Mouse (Mus musculus) embryonic stem cell, embryonic (primary cell): ENCODE results near the gene Iqcf6.

ENCODE experiments used
- CTCF ChIA-PET, 4 experiments: fragments of 300-600 bp in 2 of 4; fragments of 350-600 bp in 2 of 4; sonication (Branson Sonifier 250); formaldehyde crosslinking; loops; one replicate each; lab custom pipeline; 2022; ENCODE audit warnings: inconsistent platforms in 2 of 4; lab: Charles Lee
- POLR2A ChIA-PET, 4 experiments: fragments of 300-600 bp in 2 of 4; fragments of 350-600 bp in 2 of 4; sonication (Branson Sonifier 250); formaldehyde crosslinking; loops; one replicate each; lab custom pipeline; 2022; ENCODE audit warnings: antibody characterized with exemption in 4 of 4, inconsistent platforms in 1 of 4; lab: Charles Lee

Iqcf6 gene

GRCm38 (mm10) chr9:106643787-106644186, 17.4 kb downstream of the Iqcf6 start:
- ChIA-PET POLR2A (interaction anchor here in 3 of 4 experiments (0.6 to 2.3 kb wide), 24 partner anchors 9 to 432 kb away, joined by 3 to 15 read pairs (median 4); partner anchors contain the start of genes Grm2 (in 2 of the 3), Manf (in 2 of the 3), Acy1 (in 1 of the 3) and Rad54l2 (in 1 of the 3)), CTCF (interaction anchor here (0.5 to 2.9 kb wide), 140 partner anchors 9 to 969 kb away, joined by 3 to 57 read pairs (median 5); partner anchors contain the start of genes Grm2 (in 4 of the 4), Parp3 (in 4 of the 4), Manf (in 3 of the 4) and Rrp9 (in 3 of the 4))

- POLR2A ChIA-PET = interaction anchor here in 3 of 4 experiments (0.7 to 2.5 kb wide), 11 partner anchors 10 to 998 kb away, joined by 3 to 14 read pairs (median 3); partner anchors contain the start of genes Grm2 (in 3 of the 3), Manf (in 2 of the 3) and Rbm15b (in 1 of the 3)
- CTCF ChIA-PET = interaction anchor here in 3 of 4 experiments (0.5 to 1.0 kb wide), 7 partner anchors 10 to 450 kb away, joined by 3 to 6 read pairs (median 3); partner anchors contain the start of genes Grm2 (in 1 of the 3) and Parp3 (in 1 of the 3)
These were observed 19.4 kb downstream of the Iqcf6 start for GRCm38 (mm10) chr9:106645684-106646271.

- POLR2A ChIA-PET = interaction anchor here in 3 of 4 experiments (0.9 to 21.2 kb wide), 6 partner anchors 9 to 175 kb away, joined by 3 to 314 read pairs (median 6); partner anchors contain the start of gene Grm2 (in 2 of the 3)
- CTCF ChIA-PET = no interaction called here
These were observed 20.8 kb downstream of the Iqcf6 start for GRCm38 (mm10) chr9:106647226-106647625.

- ChIA-PET POLR2A (interaction anchor here in 2 of 4 experiments (0.6 to 21.2 kb wide), 4 partner anchors 9 to 450 kb away, joined by 3 to 314 read pairs (median 5); partner anchors contain the start of gene Twf2 (in 1 of the 2)), CTCF (interaction anchor here (0.6 to 5.0 kb wide), 9 partner anchors 9 to 234 kb away, joined by 3 to 28 read pairs (median 4); no protein-coding TSS in a partner anchor)
These were observed 26.3 kb downstream of the Iqcf6 start for GRCm38 (mm10) chr9:106652720-106653119.

- ChIA-PET POLR2A (interaction anchor here in 3 of 4 experiments (0.5 to 21.2 kb wide), 30 partner anchors 9 to 673 kb away, joined by 3 to 314 read pairs (median 3); partner anchors contain the start of genes Manf (in 1 of the 3), Parp3 (in 1 of the 3) and Rbm15b (in 1 of the 3)), CTCF (interaction anchor here (0.5 to 5.0 kb wide), 16 partner anchors 10 to 822 kb away, joined by 3 to 33 read pairs (median 4); partner anchors contain the start of gene Parp3 (in 1 of the 4))
These were observed 29.7 kb downstream of the Iqcf6 start, which contains the start of gene Grm2 for GRCm38 (mm10) chr9:106655884-106656720. TSS of gene Grm2 (minus strand) at chr9:106656082.

- CTCF ChIA-PET = interaction anchor here (0.5 to 5.0 kb wide), 12 partner anchors 10 to 822 kb away, joined by 3 to 33 read pairs (median 6); partner anchors contain the start of gene Parp3 (in 1 of the 4)
These were observed 30.4 kb downstream of the Iqcf6 start for GRCm38 (mm10) chr9:106656820-106657219.

GRCm38 (mm10) chr9:106657592-106657991, 31.2 kb downstream of the Iqcf6 start:
- ChIA-PET CTCF (interaction anchor here (0.5 to 4.0 kb wide), 3 partner anchors 14 kb away, joined by 4 to 33 read pairs (median 6); no protein-coding TSS in a partner anchor), POLR2A (interaction anchor here in 2 of 4 experiments (0.9 to 21.2 kb wide), 8 partner anchors 10 to 377 kb away, joined by 3 to 314 read pairs (median 4); partner anchors contain the start of genes Manf (in 1 of the 2) and Poc1a (in 1 of the 2))

More at GRCm38 (mm10) chr9:106656820-106657219, 30.4 kb downstream of the Iqcf6 start:
- POLR2A ChIA-PET = interaction anchor here in 2 of 4 experiments (0.7 to 21.2 kb wide), 16 partner anchors 8 to 376 kb away, joined by 3 to 314 read pairs (median 4); partner anchors contain the start of genes Manf (in 1 of the 2) and Poc1a (in 1 of the 2)

GRCm38 (mm10) chr9:106659441-106659840, 33.1 kb downstream of the Iqcf6 start:
- ChIA-PET POLR2A (interaction anchor here in 2 of 4 experiments (0.6 to 21.2 kb wide), 4 partner anchors 12 to 202 kb away, joined by 3 to 314 read pairs (median 5); no protein-coding TSS in a partner anchor), CTCF (interaction anchor here in 2 of 4 experiments (0.5 to 1.9 kb wide), 3 partner anchors 13 to 16 kb away, joined by 3 to 5 read pairs (median 4); no protein-coding TSS in a partner anchor)

GRCm38 (mm10) chr9:106659935-106660334, 33.6 kb downstream of the Iqcf6 start:
- ChIA-PET CTCF (interaction anchor here in 3 of 4 experiments (0.8 to 1.9 kb wide), 3 partner anchors 16 to 17 kb away, joined by 3 to 5 read pairs (median 4); no protein-coding TSS in a partner anchor), POLR2A (interaction anchor here in 2 of 4 experiments (0.6 to 21.2 kb wide), 6 partner anchors 12 to 201 kb away, joined by 3 to 314 read pairs (median 5); partner anchors contain the start of gene Tex264 (in 1 of the 2))

- ChIA-PET CTCF (interaction anchor here in 3 of 4 experiments (0.6 to 1.7 kb wide), 4 partner anchors 20 to 142 kb away, joined by 3 to 12 read pairs (median 10); no protein-coding TSS in a partner anchor), POLR2A (interaction anchor here in 3 of 4 experiments (0.6 to 23.0 kb wide), 10 partner anchors 6 to 229 kb away, joined by 3 to 314 read pairs (median 4); partner anchors contain the start of genes Grm2 (in 1 of the 3) and Manf (in 1 of the 3))
These were observed 36.8 kb downstream of the Iqcf6 start for GRCm38 (mm10) chr9:106663200-106663599.

GRCm38 (mm10) chr9:106664433-106664832, 38.1 kb downstream of the Iqcf6 start:
- ChIA-PET CTCF (interaction anchor here in 2 of 4 experiments (0.9 to 1.8 kb wide), 2 partner anchors 21 to 22 kb away, joined by 3 to 8 read pairs; no protein-coding TSS in a partner anchor), POLR2A (interaction anchor here in 2 of 4 experiments (1.1 to 23.0 kb wide), 7 partner anchors 7 to 228 kb away, joined by 3 to 314 read pairs (median 5); partner anchors contain the start of genes Grm2 (in 2 of the 2) and Manf (in 1 of the 2))

GRCm38 (mm10) chr9:106664856-106665255, 38.5 kb downstream of the Iqcf6 start:
- CTCF ChIA-PET = interaction anchor here in 2 of 4 experiments (0.9 to 1.8 kb wide), 2 partner anchors 22 kb away, joined by 3 to 8 read pairs; no protein-coding TSS in a partner anchor
- POLR2A ChIA-PET = interaction anchor here in 2 of 4 experiments (1.1 to 23.0 kb wide), 7 partner anchors 7 to 227 kb away, joined by 3 to 314 read pairs (median 4); partner anchors contain the start of genes Grm2 (in 2 of the 2) and Manf (in 1 of the 2)

GRCm38 (mm10) chr9:106673860-106674259, 47.5 kb downstream of the Iqcf6 start:
- POLR2A ChIA-PET = interaction anchor here in 3 of 4 experiments (0.6 to 23.0 kb wide), 9 partner anchors 9 to 142 kb away, joined by 3 to 314 read pairs (median 4); partner anchors contain the start of genes Grm2 (in 1 of the 3) and Tex264 (in 1 of the 3)
- CTCF ChIA-PET = interaction anchor here in 3 of 4 experiments (0.6 to 0.7 kb wide), 3 partner anchors 19 to 558 kb away, joined by 3 to 6 read pairs (median 3); partner anchors contain the start of gene Dock3 (in 1 of the 3)

GRCm38 (mm10) chr9:106675480-106675879, 49.1 kb downstream of the Iqcf6 start:
- CTCF ChIA-PET = interaction anchor here in 2 of 4 experiments (1.2 to 2.0 kb wide), 3 partner anchors 32 to 164 kb away, joined by 3 to 6 read pairs (median 3); no protein-coding TSS in a partner anchor
- POLR2A ChIA-PET = interaction anchor here in 2 of 4 experiments (0.5 to 23.0 kb wide), 9 partner anchors 8 to 216 kb away, joined by 3 to 314 read pairs (median 5); partner anchors contain the start of genes Grm2 (in 1 of the 2), Manf (in 1 of the 2) and Tex264 (in 1 of the 2)

- POLR2A ChIA-PET = interaction anchor here in 2 of 4 experiments (0.7 to 23.0 kb wide), 11 partner anchors 8 to 216 kb away, joined by 3 to 314 read pairs (median 3); partner anchors contain the start of genes Grm2 (in 1 of the 2), Manf (in 1 of the 2) and Tex264 (in 1 of the 2)
- CTCF ChIA-PET = interaction anchor here in 2 of 4 experiments (1.2 to 2.0 kb wide), 3 partner anchors 32 to 164 kb away, joined by 3 to 6 read pairs (median 3); no protein-coding TSS in a partner anchor
These were observed 49.6 kb downstream of the Iqcf6 start for GRCm38 (mm10) chr9:106675965-106676364.
